Mouse (Mus musculus) thymus, adult 2 months (tissue): ENCODE measurements around the gene Med20.

ENCODE experiments used
- CTCF ChIP-seq: fragments of 200-500 bp; IDR thresholded peaks from 2 replicates; pipeline ENCODE4 v1.5.1; 2012; ENCODE audit warnings: mild to moderate bottlenecking, control low read depth, low read length, moderate library complexity, borderline replicate concordance; ENCODE audit not compliant: control insufficient read depth, poor library complexity, insufficient read depth; ENCODE audit errors: extremely low read depth
- POLR2A ChIP-seq: fragments of 200-500 bp; IDR thresholded peaks from 2 replicates; pipeline ENCODE4 v1.6.1; 2012; ENCODE audit warnings: mild to moderate bottlenecking, low read length, control low read depth, moderate library complexity; ENCODE audit not compliant: control insufficient read depth, poor library complexity, insufficient read depth; ENCODE audit errors: extremely low read depth

GRCm38 (mm10) chr17:47671988-47672310 is 60.6 kb downstream of the Med20 start:
- TF ChIP-seq CTCF (no peak), POLR2A (no peak)
